Mouse (Mus musculus): ENCODE results near the gene Ccdc170.
"Not testable (repeated sequence)": the region's sequence is repeated elsewhere in the genome, so short reads cannot be mapped to it uniquely, and the experiment has no call there.

Ccdc170 gene

DNA sequence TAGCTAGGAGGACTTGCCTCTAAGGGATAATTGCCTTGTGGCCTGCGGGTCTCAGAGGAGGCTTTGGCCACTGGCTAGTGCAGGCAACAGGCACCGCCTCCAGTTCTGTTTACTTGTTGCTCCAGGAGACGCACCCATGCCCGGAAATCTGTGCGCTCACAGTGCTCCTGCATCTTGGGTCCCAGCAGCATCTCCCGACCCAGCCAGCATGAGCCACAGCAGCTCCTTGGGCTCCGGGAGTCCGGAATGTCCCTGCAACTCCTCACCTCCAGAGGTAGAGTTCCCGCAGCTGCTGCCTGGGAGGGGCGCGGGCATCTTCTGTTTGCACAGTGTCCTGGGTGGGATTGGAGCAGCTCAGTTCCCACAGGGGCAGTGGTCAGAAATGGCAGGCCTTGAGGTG is at the start of gene Ccdc170:
Gene Ccdc170 (plus strand): TSS at position 148 of the 400 bp plus-strand sequence.
- peak; percentile 54 for DNase-seq (ENCODE audit: low read depth, low spot score)

DNA sequence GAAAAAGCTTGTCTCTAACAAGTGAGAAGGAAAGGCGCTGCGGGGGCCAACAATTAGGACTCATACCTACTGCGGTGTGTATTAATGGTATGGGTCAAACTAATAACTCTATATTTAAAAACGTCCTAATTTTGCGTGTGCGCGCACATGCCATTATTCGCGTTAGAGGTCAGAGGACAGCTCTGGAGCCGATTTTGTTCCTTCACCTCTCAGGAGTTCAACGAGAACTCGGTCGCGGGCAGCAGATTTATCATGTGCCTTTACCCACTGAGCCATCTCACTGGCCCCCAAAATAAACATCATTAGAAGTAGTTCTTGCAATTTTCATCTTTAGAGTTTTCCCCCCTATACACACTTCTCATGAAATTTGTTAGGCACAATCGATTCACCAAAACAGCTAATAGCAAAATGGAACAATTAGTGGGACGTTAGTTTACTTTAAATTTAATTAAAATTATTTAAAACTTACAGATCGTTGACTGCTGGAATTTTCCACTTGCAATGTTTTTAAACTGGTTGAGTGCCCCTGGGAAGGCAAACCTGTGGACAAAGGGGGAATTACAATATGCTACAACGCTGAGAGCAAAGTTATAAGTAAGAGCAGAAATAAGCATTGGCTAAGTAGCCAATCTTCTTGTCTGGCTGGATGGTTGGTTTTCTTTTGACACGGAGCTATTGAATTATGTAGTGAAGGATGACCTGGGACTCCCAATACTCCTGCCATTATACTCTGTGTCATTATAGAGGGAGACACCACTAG is 49.1 kb upstream of the Ccdc170 start:
- DNase-seq (ENCODE audit: low read depth, low spot score), result no peak

DNA sequence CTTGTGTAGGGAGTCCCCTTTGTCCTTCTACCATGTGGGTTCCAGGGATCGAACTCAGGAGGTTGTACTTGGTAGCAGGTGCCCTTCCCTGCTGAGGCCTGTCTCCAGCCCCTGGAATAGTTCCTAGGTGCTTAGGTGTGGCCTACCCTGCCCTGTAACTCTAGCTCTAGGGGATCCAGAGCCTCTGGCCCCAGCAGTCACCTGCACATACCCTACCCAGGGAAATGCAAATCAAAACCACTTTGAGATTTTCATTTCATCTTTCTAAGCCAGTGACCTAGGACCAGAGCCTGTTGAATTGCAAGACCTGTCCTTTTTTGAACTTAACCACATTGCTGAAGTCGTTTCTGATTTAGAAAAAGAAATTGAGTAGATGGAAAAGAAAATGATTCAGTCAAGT is 48.4 kb upstream of the Ccdc170 start:
- not testable (repeated sequence) for DNase-seq (ENCODE audit: low read depth, low spot score)

DNA sequence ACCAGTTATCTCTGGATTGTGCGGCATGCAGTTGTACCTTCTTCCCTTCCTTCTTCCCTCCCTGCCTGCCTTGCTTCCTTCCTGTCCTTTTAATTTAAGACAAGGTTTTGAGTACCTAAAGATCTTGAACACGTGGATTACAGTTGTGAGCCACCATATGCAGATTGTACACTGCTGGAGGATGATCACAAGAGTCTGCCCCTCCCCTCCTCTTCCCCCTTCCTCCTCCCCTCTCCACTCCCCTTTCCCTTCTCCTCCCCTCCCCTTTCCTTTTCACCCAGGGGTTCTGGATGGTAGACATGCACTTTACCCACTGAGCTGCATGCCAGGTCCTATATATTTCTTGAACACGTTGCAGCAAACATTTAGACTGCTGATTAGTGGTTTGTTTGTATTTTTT is 46.9 kb upstream of the Ccdc170 start:
- no peak for DNase-seq (ENCODE audit: low read depth, low spot score)

DNA sequence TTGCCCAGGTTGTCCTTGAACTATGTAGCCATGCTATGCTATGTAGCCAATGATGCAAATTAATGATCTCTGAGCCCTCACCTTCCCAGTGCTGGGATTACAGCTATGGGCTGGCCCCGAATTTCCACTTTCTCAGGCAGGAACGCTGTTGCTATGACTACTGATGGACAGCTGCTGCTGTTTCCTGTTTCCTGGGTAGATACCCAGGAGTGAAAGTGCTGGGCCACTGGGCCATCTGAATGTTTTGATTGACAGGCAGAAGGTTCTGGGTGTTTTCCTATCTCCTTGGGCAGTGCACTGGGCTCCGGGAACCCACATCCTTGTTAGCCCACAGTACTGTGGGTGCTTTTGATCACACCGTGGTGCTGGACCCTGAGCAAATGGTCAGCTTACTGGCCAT is 25.9 kb upstream of the Ccdc170 start:
- no peak for DNase-seq (ENCODE audit: low read depth, low spot score)

DNA sequence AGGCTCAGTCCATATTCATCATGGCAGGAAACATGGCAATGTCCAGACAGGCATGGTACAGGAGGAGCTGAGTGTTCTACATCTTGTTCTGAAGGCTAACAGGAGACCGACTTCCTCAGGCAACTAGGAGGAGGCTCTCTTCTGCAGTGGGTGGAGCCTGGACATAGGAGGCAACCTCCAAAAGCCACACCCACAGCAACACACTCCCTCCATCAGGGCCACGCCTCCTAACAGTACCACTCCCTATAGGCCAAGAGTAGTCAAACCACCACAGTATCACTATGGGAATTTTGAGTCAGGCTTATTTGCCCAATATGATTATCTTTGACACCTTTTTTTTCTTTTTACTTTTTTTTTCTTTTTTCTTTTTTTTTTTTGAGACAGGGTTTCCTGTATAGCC is 22.1 kb upstream of the Ccdc170 start:
- DNase-seq (ENCODE audit: low read depth, low spot score), result no peak

DNA sequence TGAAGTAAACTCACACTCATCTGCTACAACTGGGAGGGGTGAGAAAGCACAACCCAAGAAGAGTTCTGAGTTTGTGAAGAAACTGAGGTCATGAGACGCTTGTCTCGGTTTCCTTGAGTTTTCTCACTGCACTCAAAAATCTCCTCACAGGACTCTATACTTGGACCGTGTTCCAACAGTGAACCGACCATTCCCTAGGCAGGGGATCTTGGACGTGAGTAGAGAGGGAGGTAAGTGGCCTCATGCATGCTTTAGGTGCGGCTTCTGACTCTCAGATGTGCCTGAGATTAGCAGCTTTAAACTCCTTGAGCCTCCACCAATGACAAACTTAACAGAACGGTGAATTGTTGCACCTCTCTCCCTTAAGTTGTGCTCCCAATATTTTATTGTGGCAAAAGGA is 16.5 kb upstream of the Ccdc170 start:
- no peak for DNase-seq (ENCODE audit: low read depth, low spot score)

DNA sequence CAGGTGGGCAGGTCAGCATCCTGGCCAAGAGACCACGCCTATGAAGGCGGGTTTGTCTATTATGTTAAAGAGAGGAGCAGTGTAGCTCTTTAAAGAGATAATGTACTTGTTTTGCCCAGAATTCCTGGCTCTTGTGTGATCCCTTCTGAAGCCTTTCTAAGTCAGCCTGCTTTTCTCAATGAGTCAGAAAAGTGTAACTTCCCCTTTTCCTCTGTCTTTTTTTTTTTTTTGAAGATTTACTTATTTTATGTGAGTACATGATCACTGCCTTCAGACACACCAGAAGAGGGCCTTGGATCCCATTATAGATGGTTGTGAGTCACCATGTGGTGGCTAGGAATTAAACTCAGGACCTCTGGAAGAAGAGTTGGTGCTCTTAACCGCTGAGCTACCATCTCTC is 12.9 kb upstream of the Ccdc170 start:
- no peak for DNase-seq (ENCODE audit: low read depth, low spot score)

DNA sequence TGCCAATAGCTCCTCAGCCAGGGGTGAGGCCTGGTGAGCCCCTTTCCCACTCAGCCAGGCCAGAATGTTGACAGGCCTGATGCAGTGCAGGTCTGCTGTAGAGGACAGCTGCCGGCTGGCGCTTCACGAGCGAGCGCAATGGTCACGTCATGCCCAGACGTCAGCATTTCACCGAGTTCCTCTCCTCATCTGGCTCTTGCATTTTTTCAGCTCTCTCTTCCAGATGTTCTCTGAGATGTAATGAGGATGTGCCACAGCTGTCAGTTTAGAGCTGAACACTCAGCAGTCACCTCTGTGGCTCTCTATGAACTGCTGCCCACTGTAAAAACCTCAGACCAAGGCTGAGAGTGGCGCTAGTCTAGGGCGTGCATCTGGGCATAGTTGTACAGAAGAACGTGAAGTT is 8.7 kb upstream of the Ccdc170 start:
- DNase-seq (ENCODE audit: low read depth, low spot score), result no peak

DNA sequence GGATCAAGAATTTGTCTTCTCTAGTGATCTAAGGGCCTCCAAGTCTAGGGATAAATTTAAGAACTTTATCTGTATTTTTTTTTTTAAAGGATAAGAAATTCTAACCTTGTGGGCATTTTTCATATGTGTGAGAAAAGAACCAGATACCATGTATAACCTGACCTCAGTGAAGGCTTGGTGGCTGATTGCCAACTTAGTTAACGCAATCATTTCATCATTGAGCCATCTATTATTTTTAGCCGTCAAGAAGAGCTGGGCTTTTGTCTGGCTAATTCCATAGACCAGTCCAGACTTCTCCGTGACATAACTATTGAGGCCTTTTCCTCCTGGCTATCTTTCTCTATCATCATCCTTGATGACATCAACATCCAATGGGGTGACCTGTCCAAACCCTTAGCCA is 6.9 kb upstream of the Ccdc170 start:
- no peak for DNase-seq (ENCODE audit: low read depth, low spot score)

DNA sequence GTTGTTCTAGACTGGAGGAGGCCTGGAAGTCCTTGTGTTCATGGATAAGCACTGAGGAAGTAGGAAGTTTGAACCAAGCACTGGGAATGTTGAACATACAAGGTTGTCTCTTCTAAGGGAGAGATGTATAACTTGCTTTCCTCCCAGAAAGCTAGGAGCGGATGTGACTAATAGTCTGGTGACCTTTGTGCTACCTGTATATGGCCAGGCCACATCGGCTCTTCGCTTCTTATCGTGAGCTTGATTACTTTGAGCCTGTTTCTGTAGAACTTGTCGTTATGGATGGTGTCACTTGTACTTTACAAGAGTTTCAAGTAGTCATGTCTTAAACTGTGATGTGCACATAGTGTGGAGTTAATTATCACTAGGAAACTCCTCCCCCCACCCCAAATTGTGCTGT is 5.7 kb upstream of the Ccdc170 start:
- DNase-seq (ENCODE audit: low read depth, low spot score), result no peak

DNA sequence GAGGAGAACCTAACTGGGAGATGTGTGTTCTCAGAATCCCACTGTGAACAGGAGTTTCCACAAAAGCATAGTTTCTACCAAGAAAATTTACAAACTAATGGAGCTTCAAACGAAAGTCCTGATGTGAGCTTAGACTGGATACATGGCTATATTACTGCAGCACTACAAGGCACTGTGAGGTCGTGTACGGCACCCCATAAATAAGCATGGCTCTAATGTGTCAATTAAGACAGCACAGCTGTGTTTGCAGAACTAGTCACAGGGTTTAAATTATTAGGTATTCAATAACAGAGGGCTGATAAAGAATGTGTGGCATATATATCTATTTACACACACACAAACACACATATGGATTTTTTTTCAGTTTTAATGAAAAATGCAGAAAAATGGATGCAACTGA is 1.4 kb upstream of the Ccdc170 start:
- no peak for DNase-seq (ENCODE audit: low read depth, low spot score)

DNA sequence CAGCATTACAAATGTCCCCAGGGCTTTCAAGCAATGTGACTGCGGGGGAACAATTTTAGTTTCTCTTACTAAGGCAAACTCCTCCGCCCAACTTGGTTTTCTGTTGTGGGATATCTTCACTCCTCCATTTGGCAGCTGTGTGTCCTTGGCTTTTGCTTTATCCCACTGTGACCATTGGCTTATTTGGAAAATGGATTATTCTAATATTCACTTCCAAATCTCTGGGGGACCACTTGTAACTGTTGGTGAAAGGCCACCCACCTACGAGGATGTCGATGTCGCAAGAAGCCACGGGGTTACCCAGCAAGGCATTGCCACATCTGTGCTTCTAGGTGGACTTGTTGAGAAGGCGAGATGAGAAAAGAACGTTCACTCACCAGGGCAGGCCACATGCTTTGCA is 607 bp upstream of the Ccdc170 start:
- DNase-seq (ENCODE audit: low read depth, low spot score), result no peak

DNA sequence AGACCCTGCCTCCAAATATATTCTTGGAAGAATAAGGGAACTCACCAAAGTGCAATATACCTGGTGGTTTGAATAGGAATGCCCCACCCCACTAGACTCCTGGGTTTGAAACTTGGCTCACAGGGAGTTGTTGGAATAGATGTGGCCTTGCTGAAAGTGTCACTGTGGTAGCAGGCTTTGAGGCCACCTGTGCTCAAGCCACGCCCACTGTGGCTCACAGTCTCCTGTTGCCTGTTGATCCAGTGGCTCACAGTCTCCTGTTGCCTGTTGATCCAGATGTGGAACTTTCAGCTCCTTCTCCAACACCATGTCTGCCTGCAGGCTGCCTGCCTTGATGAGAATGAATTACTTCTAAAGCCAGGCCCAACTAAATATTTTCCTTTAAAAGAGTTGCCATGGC is 1.5 kb downstream of the Ccdc170 start:
- no peak for DNase-seq (ENCODE audit: low read depth, low spot score)

DNA sequence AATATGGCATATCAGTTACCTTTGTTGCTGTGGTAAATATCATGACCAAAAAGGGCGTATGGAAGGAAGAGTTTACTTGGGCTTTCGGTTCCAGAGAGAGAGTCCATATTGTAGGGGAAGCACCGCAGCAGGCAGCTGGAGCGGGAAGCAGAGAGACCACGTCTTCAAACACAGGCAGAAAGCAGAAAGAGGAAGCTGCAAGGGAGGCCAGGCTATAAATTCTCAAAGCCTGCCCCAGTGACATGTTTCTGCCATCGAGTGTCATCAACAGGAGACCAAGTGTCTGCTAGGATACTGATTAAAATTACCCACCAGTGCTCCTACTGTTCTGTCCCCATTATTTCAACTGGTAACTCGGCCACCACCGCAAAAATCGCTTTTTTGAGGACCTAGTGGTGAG is 2.7 kb downstream of the Ccdc170 start:
- DNase-seq (ENCODE audit: low read depth, low spot score), result no peak

DNA sequence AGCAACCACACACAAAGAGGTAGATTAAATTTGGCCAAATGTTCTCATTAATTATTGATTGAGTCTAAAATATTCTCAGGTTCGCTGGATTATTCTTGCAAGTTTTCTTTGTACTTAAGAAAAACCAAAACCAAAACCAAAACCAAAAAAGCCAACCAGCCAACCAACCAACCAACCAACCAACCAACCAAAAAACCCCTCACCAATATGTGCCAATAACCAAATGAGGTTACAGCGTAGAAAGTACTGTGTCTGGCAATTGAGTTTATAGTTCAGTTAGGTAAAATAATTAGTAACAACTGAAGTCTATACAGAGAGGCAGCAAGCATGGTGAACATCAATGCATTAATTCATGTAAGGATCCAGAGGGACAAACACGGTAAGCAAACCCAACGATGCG is 7.6 kb downstream of the Ccdc170 start:
- no peak for DNase-seq (ENCODE audit: low read depth, low spot score)

DNA sequence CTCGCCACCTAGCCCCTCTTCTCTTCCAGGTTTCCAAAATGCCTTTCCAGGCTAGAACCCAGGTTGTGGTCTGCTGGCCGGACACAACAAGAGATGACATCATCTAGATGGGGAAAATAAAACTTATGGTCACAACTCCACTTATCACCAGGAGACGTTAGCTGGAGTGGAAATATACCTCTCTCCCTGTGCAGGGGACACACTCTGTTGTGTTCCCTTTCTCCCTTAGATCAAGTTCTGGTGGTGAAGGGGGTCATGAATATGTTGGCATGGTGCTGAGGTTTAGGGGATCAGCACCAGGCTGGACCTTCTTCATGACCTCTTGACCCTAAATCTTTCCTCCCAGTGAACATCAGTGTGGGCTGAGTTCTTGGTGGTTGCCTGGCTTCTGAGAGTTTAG is 9.0 kb downstream of the Ccdc170 start:
- DNase-seq (ENCODE audit: low read depth, low spot score), result no peak

DNA sequence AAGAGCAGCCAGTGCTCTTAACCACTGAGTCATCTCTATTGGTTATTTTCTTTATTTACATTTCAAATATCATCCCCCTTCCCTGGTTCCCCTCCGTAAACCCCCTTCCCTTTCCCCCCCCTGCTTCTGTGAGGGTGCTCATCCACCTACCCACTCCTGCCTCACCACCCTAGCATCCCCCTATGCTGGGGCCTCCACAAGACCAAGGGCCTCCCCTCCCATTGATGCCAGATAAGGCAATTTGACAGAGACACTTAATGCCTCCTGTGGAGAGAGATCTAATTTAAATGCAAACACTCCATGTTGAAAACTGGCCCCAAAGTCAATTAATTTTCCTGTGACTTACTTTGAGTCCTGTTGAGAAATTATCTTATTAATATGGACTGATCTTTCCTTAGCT is 9.7 kb downstream of the Ccdc170 start:
- no peak for DNase-seq (ENCODE audit: low read depth, low spot score)

DNA sequence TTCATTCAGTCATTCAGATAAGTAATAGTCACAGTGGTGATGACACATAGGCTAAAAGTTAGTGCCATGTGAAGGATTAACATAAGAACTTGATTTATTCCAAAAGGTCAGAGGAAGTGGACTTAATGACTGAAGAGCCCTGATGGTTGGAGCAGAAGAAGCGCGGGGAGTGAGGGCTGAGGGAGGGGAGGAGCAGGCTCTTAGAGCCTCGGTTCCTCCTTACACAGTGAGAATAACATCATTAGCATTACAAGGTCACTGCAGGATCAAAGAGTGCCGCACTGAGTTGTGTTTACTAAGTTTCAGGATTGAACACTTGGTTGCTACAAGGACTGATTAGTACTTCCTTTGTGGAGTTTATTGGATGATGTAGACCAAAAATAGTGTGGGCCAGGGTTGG is 10.6 kb downstream of the Ccdc170 start:
- peak; percentile 65 for DNase-seq (ENCODE audit: low read depth, low spot score)

DNA sequence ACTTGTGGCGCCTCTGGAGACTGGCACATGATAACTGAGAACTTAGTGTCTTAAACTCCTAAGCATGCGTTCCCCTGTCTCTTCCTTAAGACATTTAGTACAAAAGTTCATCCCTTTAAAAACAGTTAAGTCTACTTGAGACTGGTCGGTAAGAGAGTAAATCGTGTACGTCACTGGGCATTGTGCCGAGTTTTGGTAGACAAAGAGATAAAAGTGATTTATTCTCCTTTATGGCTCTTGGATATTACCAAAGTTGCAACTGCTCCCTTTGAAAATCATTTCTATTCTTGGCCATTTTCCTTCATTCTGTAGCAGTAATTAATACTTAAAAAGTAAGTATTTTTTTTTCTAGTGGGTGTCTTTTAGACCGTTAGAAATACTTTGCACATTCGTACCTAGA is 20.9 kb downstream of the Ccdc170 start:
- DNase-seq (ENCODE audit: low read depth, low spot score), result no peak

DNA sequence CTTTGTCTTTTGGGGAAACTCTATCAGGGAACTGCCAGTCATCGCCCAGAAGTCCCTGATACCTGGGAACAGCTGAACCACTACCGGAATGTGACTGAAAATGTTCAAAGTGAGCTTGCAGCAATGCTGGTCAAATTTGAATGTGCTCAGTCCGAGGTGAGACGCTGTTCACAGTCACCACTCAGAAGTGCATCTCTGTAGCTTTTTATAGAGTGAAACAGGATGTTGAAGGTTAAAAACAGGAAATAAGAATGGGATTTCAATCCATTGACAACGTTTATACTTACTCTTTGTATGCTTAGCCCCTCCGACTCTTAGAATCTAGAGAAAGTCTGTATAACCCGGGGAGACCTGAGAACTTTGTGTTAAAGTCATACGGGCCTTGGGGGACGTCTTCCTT is 30.4 kb downstream of the Ccdc170 start:
- no peak for DNase-seq (ENCODE audit: low read depth, low spot score)

DNA sequence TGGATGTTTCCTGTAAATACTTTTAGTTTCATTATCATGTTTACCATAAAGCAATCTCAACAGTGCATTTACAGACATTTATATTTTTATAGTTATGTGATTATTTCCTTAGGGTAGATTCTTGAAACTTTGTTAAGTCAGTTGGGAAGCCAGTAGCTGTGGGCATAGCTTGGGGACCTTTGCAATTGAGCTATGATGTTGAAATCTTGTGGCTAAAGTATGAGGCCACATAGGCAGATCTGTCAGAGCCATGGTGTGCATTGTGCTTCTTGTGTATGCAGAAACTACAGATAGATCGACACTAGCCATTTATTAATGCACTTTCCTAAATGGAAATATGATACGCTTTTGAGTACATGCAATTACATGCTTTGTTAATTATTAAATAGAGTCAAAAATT is 35.3 kb downstream of the Ccdc170 start:
- no peak for DNase-seq (ENCODE audit: low read depth, low spot score)

DNA sequence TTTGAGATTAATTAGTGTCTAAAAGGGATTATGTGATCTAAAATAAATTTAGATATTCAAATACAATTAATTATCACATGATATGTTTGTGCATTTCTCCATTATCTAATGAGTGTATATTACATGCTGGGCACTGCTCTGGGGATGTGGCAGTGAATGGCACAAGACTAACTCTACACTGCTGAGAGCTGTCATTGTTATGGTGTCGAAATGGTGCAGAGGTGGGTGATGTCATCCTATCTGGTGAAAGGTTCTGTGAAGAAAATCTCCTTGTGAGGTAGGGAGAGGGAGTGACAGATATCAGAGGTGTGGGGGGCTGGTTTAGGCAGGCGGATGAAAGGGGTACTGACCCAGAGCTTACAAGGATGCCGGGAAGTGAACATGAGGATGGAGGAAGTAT is 37.3 kb downstream of the Ccdc170 start:
- no peak for DNase-seq (ENCODE audit: low read depth, low spot score)
